Mouse (Mus musculus) CH12.LX (cell line): ENCODE measurements around the gene Ush2a.

Experiments used
- CHD1 ChIP-seq: IDR thresholded peaks from 2 replicates; pipeline ENCODE4 v1.6.1; 2012; ENCODE audit warnings: low read depth, low read length, improper control_type of control experiment, inconsistent platforms
- CTCF ChIP-seq, 2 experiments: IDR thresholded peaks in 1 of 2; conservative IDR thresholded peaks in 1 of 2; 2 replicates each; pipeline ENCODE4 v1.5.1; 2011 to 2012; ENCODE audit warnings: low read depth in 2 of 2, low read length in 2 of 2, improper control_type of control experiment in 1 of 2, inconsistent platforms in 1 of 2, mild to moderate bottlenecking in 1 of 2, moderate library complexity in 1 of 2
- EP300 ChIP-seq: IDR thresholded peaks from 2 replicates; pipeline ENCODE4 v1.6.1; 2011; ENCODE audit warnings: low read length, improper control_type of control experiment
- HCFC1 ChIP-seq: IDR thresholded peaks from 2 replicates; pipeline ENCODE4 v1.6.1; 2012; ENCODE audit warnings: low read depth, mild to moderate bottlenecking, inconsistent platforms, low read length, improper control_type of control experiment
- JUND ChIP-seq: conservative IDR thresholded peaks from 2 replicates; pipeline ENCODE4 v1.6.1; 2011; ENCODE audit warnings: low read depth, low read length, improper control_type of control experiment
- MAX ChIP-seq: IDR thresholded peaks from 2 replicates; pipeline ENCODE4 v1.6.1; 2011; ENCODE audit warnings: low read length, improper control_type of control experiment
- POLR2A ChIP-seq: IDR thresholded peaks from 2 replicates; pipeline ENCODE4 v1.6.1; 2011; ENCODE audit warnings: low read depth, mild to moderate bottlenecking, improper control_type of control experiment, low read length
- RCOR1 ChIP-seq: conservative IDR thresholded peaks from 2 replicates; pipeline ENCODE4 v1.6.1; 2012; ENCODE audit warnings: low read depth, mild to moderate bottlenecking, inconsistent platforms, low read length, improper control_type of control experiment
- TBP ChIP-seq: conservative IDR thresholded peaks from 2 replicates; pipeline ENCODE4 v1.6.1; 2011; ENCODE audit warnings: low read depth, low read length, improper control_type of control experiment
- UBTF ChIP-seq: IDR thresholded peaks from 2 replicates; pipeline ENCODE4 v1.6.1; 2012; ENCODE audit warnings: low read depth, mild to moderate bottlenecking, inconsistent platforms, low read length, improper control_type of control experiment, moderate library complexity

DNA sequence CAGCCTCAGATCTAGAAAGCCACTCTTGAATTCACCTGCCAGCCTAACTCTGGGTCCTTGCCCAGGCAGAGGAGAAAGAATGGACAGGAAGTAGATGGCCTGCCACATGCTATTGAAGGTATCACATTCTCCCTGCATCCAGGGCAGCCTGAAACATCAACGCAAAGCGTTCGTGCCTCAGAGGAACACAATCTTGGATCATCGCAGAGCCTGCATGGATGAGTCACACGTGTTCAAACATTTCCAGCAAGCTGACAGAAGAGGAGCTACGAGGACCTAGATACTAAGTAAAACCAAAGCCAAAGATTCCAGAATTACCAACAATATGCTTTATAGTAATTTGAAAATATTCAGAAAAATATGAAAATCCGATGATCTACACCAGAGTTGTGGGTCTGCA, 4.3 kb upstream of the Ush2a start:
- TF ChIP-seq POLR2A (no peak), UBTF (no peak), CTCF (conservative IDR thresholded peaks at IDR 0.05 in 1 of 2, IDR thresholded peaks at IDR 0.05 in 1 of 2; ENCODE audit: low read depth in 2 of 2, low read length in 2 of 2) (no peak), MAX (no peak), RCOR1 (no peak), JUND (no peak), EP300 (no peak), HCFC1 (no peak), CHD1 (no peak), TBP (no peak)
